Mouse (Mus musculus) E14TG2a.4 (cell line): ENCODE data around the gene Fbn1.

Source experiments
- CTCF ChIP-seq: conservative IDR thresholded peaks from 2 replicates; pipeline ENCODE4 v1.5.1; 2014; ENCODE audit warnings: low read length
- NANOG ChIP-seq: IDR thresholded peaks from 2 replicates; pipeline ENCODE4 v1.6.1; 2014; ENCODE audit warnings: borderline replicate concordance, low read length, mixed read lengths

DNA sequence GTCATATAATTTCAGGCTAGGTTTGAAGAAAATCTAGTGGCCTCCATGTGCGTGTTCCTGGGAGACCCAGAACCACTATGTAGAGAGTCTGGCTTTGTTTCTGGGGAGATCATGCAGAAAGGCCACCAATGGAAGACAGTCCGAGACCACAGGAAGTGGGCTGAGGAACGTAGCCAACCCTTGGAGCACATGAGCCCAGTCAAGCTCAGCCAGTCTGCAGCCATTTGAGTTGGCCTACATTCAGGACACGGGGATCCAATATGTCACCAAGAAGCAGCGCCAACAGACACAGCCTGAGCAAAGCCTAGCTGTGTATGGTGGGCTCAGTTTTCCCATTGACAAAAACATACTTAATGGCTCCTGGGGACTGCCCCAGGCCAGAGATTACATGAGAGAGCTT is 11.1 kb downstream of the Fbn1 start:
- no peak for TF ChIP-seq CTCF
- TF ChIP-seq NANOG, result no peak
